Mouse (Mus musculus) cerebellum, adult (tissue): ENCODE results near the gene Anxa6.

Source experiments
- ATAC-seq: cut with Nextera tagmentation; 2 replicates; pipeline ENCODE4 v1.9.2; 2017; ENCODE audit warnings: mild to moderate bottlenecking, moderate library complexity, mixed read lengths; ENCODE audit not compliant: insufficient number of reproducible peaks, low FRiP score, low TSS enrichment

The Anxa6 gene

DNA sequence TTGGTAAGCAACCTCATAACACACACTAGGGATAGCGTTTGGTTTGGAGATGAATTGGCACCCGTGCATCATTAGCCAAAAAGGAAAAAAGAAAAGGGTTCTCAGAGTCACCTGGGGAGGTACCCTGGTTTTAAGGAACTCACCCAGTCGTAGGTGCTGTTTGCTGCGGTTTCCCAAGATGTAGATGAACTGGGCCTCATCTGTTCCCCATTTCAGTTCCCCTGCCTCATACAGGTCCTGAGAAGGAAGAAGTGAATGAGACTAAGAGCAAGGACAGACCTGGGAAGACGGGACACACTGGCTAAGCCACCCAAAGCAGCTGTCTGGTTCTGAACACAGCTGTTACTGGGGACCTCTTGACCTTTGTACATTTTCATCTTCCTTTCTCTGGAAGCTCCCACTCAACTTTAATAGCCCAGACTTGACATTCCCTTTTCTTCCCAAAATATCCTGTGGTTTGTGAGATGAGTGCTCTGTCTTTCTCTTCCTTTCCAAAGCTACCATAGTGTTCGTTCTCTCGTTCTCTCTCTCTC, 28.2 kb downstream of the Anxa6 start:
- no peak for ATAC-seq

GRCm38 (mm10) chr11:54998708-54999107, 34.5 kb downstream of the Anxa6 start:
- ATAC-seq = no peak

GRCm38 (mm10) chr11:54998284-54998683, 35.0 kb downstream of the Anxa6 start:
- ATAC-seq = peak; percentile 51; the same call in 1 of the 2 replicates

DNA sequence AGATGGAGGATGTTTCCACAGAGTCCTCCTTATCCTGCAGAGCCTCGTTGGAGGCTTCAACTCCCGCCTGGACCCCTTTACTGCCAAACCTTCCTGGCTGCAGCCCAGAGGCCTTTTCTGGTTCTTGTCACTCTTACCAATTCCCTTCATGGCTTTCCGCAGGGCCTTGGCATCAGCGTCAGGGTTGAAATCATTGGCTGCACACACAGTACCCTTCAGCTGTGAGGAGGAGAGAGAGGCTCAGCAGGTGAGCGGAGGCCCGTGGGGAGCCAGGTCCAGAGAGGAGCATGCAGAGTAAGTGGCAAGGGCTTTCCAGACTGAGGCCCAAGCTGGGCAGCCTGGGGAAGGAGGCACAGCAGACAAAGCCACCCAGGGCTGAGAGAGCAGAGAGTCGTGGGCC, 37.1 kb downstream of the Anxa6 start:
- ATAC-seq = 0 out of 2 replicates have a peak, but pooled peaks have one; percentile 55

DNA sequence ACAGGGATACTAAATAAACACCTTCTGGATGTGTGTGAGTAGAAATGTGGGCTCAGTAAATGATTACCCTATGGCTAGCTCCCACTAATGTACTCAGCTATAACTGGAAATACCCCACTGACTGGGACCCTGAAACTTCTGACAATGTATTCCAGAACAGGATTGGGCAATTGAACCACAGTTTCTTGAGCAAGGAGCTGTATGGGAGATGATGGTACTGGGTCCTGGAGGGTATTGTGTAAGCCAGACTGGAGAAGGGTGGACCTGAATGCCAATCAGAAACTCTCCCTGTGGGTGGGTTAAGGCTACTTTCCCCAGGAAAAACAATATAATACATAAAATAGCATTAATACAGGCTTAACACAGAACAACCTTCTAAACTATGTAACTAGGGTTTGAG, 43.3 kb downstream of the Anxa6 start:
- no peak for ATAC-seq

- ATAC-seq = no peak
Observed at GRCm38 (mm10) chr11:54988754-54989349, 44.4 kb downstream of the Anxa6 start.

GRCm38 (mm10) chr11:54987974-54988373, 45.3 kb downstream of the Anxa6 start:
- no peak for ATAC-seq

DNA sequence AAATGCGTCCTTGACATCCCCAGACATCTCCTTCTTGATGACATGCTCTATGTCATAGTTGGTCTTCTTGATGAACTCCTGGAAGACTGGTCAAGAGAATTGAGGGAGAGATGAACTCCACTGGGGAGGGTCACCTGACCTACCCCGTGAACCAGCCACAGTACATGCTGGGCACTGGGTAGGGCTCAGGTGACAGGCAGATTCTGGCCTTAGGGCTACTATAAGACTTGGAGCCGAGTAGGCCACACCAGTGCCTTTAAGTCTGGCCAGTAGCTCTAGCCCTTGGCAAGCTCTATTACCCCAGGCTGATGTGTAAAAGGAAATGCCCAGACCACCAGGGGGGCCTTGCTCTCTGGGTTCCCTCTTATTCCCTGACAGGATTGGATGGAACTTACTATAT, 48.2 kb downstream of the Anxa6 start:
- no peak for ATAC-seq

DNA sequence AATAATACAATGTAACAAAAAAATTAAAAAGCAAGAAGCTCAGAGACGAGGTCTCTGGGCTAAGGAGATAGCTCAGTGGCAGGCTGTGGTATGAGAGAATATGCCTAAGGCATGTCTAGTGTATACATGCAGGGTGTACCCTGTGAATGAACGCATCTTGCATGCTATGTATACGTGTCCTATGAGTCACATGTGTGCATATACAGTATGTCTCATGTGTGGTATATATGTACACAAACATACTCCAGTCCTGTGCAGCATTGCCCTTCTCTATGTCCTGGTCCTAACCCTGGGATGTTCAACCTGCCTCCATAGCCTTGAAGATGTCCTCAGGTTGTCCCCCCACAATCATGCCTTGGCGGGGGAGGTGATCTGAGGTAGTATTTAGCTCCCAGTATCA, 48.7 kb downstream of the Anxa6 start:
- no peak for ATAC-seq

DNA sequence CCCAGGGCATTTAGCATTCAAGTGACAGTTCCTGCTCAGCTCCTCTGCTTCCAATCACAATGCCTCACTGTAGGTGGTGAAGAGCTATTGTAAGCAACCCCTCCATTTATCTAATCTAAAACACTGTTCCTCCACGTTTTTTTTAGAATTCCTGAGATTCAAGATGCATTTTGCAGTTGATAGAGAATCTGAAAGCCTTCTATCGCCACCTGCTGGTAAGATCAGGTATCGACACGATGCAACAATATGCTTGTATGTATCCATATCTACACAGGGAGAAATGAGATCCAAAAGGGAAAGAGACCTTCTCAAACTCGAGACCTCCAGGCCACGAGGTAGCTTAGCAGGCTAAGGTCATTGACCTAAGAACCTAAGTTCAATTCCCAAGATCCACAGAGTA, 49.2 kb downstream of the Anxa6 start:
- ATAC-seq = no peak

DNA sequence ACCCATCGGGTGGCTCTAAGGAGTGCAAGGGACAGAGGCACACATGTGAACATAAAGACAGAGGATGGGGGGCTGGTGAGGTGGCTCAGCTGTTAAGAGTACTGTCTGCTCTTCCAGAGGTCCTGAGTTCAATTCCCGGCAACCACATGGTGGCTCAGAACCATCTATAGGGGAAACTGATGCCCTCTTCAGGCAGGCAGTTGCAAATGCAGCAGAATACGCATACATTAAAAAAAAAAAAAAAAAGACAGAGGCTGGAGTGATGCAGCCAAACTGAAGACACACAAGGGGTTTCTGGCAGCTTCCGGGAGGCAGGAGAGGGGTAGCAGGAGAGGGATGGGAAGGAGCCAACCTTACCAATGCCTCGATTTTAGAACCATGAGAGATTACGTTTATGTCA, 50.7 kb downstream of the Anxa6 start:
- no peak for ATAC-seq

GRCm38 (mm10) chr11:54981630-54982029, 51.6 kb downstream of the Anxa6 start:
- no peak for ATAC-seq

DNA sequence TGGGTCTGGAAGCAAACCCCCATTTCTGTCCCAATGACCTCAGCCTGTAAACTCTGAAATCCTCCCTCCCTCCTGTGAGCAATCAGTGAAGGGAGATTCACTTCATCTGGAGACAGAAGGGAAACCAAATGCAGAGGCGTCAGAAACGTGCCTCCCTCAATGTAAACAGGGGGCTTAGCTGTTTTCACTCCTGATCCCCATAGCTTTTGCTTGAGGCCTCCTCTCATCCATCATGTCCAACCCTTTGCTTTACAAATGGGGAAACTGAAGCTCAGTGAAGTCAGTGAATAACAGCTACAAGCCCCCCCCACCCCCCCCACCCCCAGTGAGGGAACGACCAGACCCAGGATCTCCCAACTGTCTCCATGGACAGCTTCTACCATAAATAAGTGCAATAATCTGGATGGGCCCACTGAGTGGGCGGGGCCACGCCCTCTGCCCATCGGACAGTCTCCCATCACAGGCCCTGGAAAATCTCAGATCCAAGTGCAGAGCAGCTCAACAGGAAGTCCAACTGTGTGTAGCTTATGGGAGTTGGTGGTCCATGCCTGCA, 55.8 kb downstream of the Anxa6 start:
- no peak for ATAC-seq

GRCm38 (mm10) chr11:54976351-54976750, 56.9 kb downstream of the Anxa6 start:
- no peak for ATAC-seq

- ATAC-seq = no peak
Observed at GRCm38 (mm10) chr11:54975756-54976155, 57.5 kb downstream of the Anxa6 start.

DNA sequence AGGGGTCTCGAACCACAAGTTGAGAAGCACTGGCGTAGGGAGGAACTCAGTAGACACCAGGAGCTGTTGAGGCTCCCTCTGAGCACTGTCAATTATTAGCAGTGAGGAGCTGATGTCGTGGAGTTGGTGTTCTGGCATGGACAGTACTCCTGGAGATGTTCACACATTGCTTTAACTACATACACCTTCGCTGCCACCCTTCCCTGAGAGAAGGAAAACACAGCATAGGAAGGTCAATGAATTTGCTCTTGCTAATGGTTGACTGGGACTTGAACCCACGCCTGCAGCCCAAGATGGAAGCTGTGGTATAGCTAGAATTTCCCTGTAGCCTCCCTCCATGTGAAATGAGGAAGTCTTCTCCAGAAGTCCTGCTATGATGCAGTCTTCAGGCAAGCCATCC, 57.9 kb downstream of the Anxa6 start:
- no peak for ATAC-seq

DNA sequence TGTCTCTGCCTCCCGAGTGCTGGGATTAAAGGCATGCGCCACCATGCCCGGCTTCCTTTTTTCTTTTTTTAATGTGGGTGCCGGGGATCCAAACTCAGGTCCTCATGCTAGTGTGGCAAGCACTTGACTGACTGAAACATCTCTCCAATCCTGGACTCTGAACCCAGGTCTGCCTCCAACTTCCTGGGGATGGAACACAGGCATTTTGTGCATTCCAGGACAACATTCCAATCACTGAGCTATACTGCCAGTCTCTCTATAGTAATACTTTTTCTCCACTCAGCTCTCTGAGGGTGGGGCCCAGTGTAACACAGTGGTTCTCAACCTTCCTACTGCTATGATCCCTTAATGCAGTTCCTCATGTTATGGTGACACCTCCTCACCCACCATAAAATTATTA, 58.6 kb downstream of the Anxa6 start:
- ATAC-seq = no peak

DNA sequence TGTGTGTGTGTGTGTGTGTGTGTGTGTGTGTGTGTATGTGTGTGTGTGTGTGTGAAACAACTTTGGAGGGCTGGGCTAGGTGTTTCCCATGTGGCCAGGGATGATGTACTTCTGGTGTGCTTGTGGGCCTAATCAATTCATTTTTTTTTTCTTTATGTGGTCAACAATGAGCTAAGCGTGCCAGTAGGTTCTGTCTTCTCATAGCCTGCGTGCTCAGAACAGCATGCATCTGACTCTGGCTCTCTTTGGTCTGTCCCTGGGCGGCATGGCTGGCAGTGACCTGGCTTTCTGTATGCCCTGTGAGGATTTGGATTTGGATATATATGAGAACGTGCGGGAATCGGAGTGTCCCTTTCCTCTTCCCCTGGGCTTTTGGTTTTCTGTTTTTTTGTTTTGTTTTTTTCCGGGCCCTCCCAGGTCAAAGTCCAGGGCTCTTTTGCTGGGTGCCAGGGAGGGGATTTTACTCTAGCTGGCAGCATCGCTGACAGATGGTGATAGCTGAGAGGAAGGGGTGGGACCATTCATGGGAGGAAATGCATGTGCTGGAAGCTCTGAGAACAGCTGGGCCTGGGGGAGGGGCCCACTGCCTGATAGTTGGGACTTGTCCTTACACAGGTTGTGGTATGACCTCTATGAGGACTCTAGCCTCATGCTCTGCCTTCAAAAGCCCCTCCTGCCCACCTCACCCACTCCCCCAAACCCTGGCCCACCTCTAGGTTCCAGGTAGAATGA, 59.6 kb downstream of the Anxa6 start:
- no peak for ATAC-seq

DNA sequence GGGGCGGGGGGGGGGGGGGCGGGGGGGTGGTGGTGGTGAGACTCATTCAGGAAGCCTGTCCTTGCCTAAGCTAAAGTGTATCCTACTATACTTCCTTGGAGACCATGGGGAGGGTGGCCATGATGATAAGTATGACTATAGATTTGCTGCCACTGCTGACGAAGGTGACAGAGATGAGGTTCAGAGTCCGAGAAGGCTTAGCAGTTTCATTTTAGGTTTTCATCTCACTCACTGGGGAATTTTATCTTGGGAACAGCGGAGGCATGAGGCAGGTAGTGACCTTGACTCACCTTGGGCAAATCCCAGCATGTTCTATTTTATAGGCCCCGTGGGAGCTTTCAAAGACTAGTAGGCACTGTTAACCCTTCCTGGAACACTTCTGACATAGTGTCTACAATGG, 60.5 kb downstream of the Anxa6 start:
- no peak for ATAC-seq

- no peak for ATAC-seq
Observed at GRCm38 (mm10) chr11:54972049-54972723, 61.1 kb downstream of the Anxa6 start.
